Mouse (Mus musculus) intestine, embryonic 15.5 days (tissue): ENCODE measurements around the gene Snrpg. TPM values are rescaled to one million over a fixed set of nuclear protein-coding genes. Genes with fewer than 3 reads are reported as not detected.
"Not testable (repeated sequence)": the region's sequence is repeated elsewhere in the genome, so short reads cannot be mapped to it uniquely, and the experiment has no call there.

Source experiments
- ATAC-seq: fragments of 200-750 bp; cut with Nextera tagmentation; 2 replicates; pipeline ENCODE4 v1.8.0; 2017; ENCODE audit warnings: moderate TSS enrichment, moderate library complexity
- H3K27ac ChIP-seq: fragments of 300-500 bp; sonication (generic); 2 replicates; pipeline ENCODE4 v1.5.1; 2015; ENCODE audit warnings: mild to moderate bottlenecking, inconsistent platforms
- H3K27me3 ChIP-seq: fragments of 300-500 bp; sonication (generic); replicated peaks from 2 replicates; pipeline ENCODE4 v1.6.1; 2015; ENCODE audit warnings: inconsistent platforms
- H3K36me3 ChIP-seq: fragments of 300-500 bp; sonication (generic); 2 replicates; pipeline ENCODE4 v1.6.1; 2015; ENCODE audit warnings: inconsistent platforms
- H3K4me1 ChIP-seq: fragments of 300-500 bp; sonication (generic); replicated peaks from 2 replicates; pipeline ENCODE4 v1.6.1; 2015; ENCODE audit warnings: inconsistent platforms
- H3K4me2 ChIP-seq: fragments of 300-500 bp; sonication (generic); replicated peaks from 2 replicates; pipeline ENCODE4 v1.6.1; 2015; ENCODE audit warnings: mild to moderate bottlenecking, inconsistent platforms
- H3K4me3 ChIP-seq: fragments of 300-500 bp; sonication (generic); replicated peaks from 2 replicates; pipeline ENCODE4 v1.5.1; 2015; ENCODE audit warnings: inconsistent platforms
- H3K9ac ChIP-seq: fragments of 300-500 bp; sonication (generic); 2 replicates; pipeline ENCODE4 v1.6.1; 2015; ENCODE audit warnings: inconsistent platforms
- H3K9me3 ChIP-seq: fragments of 300-500 bp; sonication (generic); 2 replicates; pipeline ENCODE4 v1.6.1; 2016; ENCODE audit warnings: inconsistent platforms
- WGBS: fragments of 180-500 bp; shearing (Covaris S2); methylation state at CpG from one replicate; pipeline ENCODE4 v1.1.7; 2015; 5-methylcytosine and 5-hydroxymethylcytosine counted together
- polyA plus RNA-seq: library from polyadenylated mRNA; unstranded; fragments of >200 nt; fragmentation: Nextera tagmentation; extraction: Ambion mirVana; gene quantifications from 2 replicates; pipeline ENCODE4 v1.2.1, GENCODE M21; 2015

The Snrpg gene
- polyA plus RNA-seq, result 541 and 603 TPM in 2 replicates

- Histone ChIP-seq H3K9ac (peak within 1 kb of the TSS; percentile 88), H3K4me3 (peak within 1 kb of the TSS; percentile 77), H3K36me3 (0 out of 2 replicates have a peak, but pooled peaks cover 6% of the 10 kb centered on the region), H3K27me3 (no peaks in the 10 kb centered on the region), H3K4me1 (peaks cover 18% of the 10 kb centered on the region; the same call in 1 of the 2 replicates), H3K27ac (peak within 1 kb of the TSS; percentile 92), H3K4me2 (peak within 1 kb of the TSS; percentile 78), H3K9me3 (no peaks in the 10 kb centered on the region)
- peak; percentile 49; the same call in 1 of the 2 replicates for ATAC-seq
- WGBS, result 17% methylated on average over 15 of the region's 15 CpGs
These were observed at the start of gene Snrpg for GRCm38 (mm10) chr6:86370764-86371339. TSS of gene Snrpg (plus strand) at chr6:86371304.

GRCm38 (mm10) chr6:86322031-86322563, 49.0 kb upstream of the Snrpg start:
- WGBS, result 80% methylated on average over 5 of the region's 5 CpGs
- Histone ChIP-seq H3K4me1 (no peaks in the 10 kb centered on the region), H3K9me3 (no peaks in the 10 kb centered on the region), H3K9ac (no peak overlapping the region), H3K27me3 (no peaks in the 10 kb centered on the region), H3K4me3 (no peak overlapping the region), H3K36me3 (no peaks in the 10 kb centered on the region), H3K4me2 (no peak overlapping the region), H3K27ac (no peak overlapping the region)
- ATAC-seq, result no peak

- H3K36me3 ChIP-seq, result no peaks in the 10 kb centered on the region
- H3K4me3 ChIP-seq, result no peak overlapping the region
- no peaks in the 10 kb centered on the region for H3K4me1 ChIP-seq
- no peak overlapping the region for H3K9ac ChIP-seq
- ATAC-seq, result no peak
- H3K27me3 ChIP-seq, result no peaks in the 10 kb centered on the region
- H3K27ac ChIP-seq, result no peak overlapping the region
- H3K9me3 ChIP-seq, result no peaks in the 10 kb centered on the region
- no peak overlapping the region for H3K4me2 ChIP-seq
- WGBS, result 92% methylated on average over 9 of the region's 9 CpGs
These were observed 48.1 kb upstream of the Snrpg start for GRCm38 (mm10) chr6:86322991-86323390.

- H3K36me3 ChIP-seq, result no peaks in the 10 kb centered on the region
- no peaks in the 10 kb centered on the region for H3K9me3 ChIP-seq
- H3K4me1 ChIP-seq, result no peaks in the 10 kb centered on the region
- WGBS, result 89% methylated on average over 3 of the region's 3 CpGs
- no peaks in the 10 kb centered on the region for H3K27me3 ChIP-seq
- H3K4me3 ChIP-seq, result no peak overlapping the region
- no peak for ATAC-seq
- no peak overlapping the region for H3K27ac ChIP-seq
- no peak overlapping the region for H3K4me2 ChIP-seq
- no peak overlapping the region for H3K9ac ChIP-seq
These were observed 46.7 kb upstream of the Snrpg start for GRCm38 (mm10) chr6:86324400-86324799.

GRCm38 (mm10) chr6:86325646-86326045, 45.5 kb upstream of the Snrpg start:
- H3K4me2 ChIP-seq, result no peak overlapping the region
- no peak overlapping the region for H3K27ac ChIP-seq
- no peak overlapping the region for H3K4me3 ChIP-seq
- no peaks in the 10 kb centered on the region for H3K4me1 ChIP-seq
- H3K36me3 ChIP-seq, result no peaks in the 10 kb centered on the region
- 82% methylated on average over 5 of the region's 5 CpGs for WGBS
- no peaks in the 10 kb centered on the region for H3K27me3 ChIP-seq
- H3K9ac ChIP-seq, result no peak overlapping the region
- H3K9me3 ChIP-seq, result no peaks in the 10 kb centered on the region
- ATAC-seq, result no peak

GRCm38 (mm10) chr6:86326866-86327265, 44.2 kb upstream of the Snrpg start:
- H3K4me2 ChIP-seq, result no peak overlapping the region
- WGBS, result 90% methylated on average over 18 of the region's 18 CpGs
- no peak for ATAC-seq
- no peaks in the 10 kb centered on the region for H3K36me3 ChIP-seq
- no peak overlapping the region for H3K4me3 ChIP-seq
- H3K9me3 ChIP-seq, result no peaks in the 10 kb centered on the region
- no peaks in the 10 kb centered on the region for H3K27me3 ChIP-seq
- no peak overlapping the region for H3K9ac ChIP-seq
- H3K27ac ChIP-seq, result no peak overlapping the region
- no peaks in the 10 kb centered on the region for H3K4me1 ChIP-seq

GRCm38 (mm10) chr6:86328369-86328768, 42.7 kb upstream of the Snrpg start:
- Histone ChIP-seq H3K4me1 (no peaks in the 10 kb centered on the region), H3K4me2 (no peak overlapping the region), H3K4me3 (no peak overlapping the region), H3K27ac (no peak overlapping the region), H3K9me3 (no peaks in the 10 kb centered on the region), H3K9ac (no peak overlapping the region), H3K27me3 (no peaks in the 10 kb centered on the region), H3K36me3 (no peaks in the 10 kb centered on the region)
- ATAC-seq, result no peak
- WGBS, result 68% methylated on average over 3 of the region's 3 CpGs

GRCm38 (mm10) chr6:86329943-86330342, 41.2 kb upstream of the Snrpg start:
- H3K4me2 ChIP-seq, result no peak overlapping the region
- WGBS, result 90% methylated on average over 6 of the region's 6 CpGs
- H3K4me1 ChIP-seq, result no peaks in the 10 kb centered on the region

GRCm38 (mm10) chr6:86335121-86335849, 35.8 kb upstream of the Snrpg start:
- Histone ChIP-seq H3K27me3 (no peaks in the 10 kb centered on the region), H3K4me3 (no peak overlapping the region), H3K9ac (no peak overlapping the region), H3K27ac (no peak overlapping the region), H3K9me3 (no peaks in the 10 kb centered on the region), H3K4me1 (no peaks in the 10 kb centered on the region), H3K4me2 (no peak overlapping the region), H3K36me3 (no peaks in the 10 kb centered on the region)
- 69% methylated on average over 11 of the region's 11 CpGs for WGBS
- no peak for ATAC-seq

More at GRCm38 (mm10) chr6:86329943-86330342, 41.2 kb upstream of the Snrpg start:
- H3K36me3 ChIP-seq, result no peaks in the 10 kb centered on the region
- H3K27ac ChIP-seq, result no peak overlapping the region
- ATAC-seq, result no peak
- no peak overlapping the region for H3K4me3 ChIP-seq
- no peaks in the 10 kb centered on the region for H3K27me3 ChIP-seq
- H3K9me3 ChIP-seq, result no peaks in the 10 kb centered on the region
- H3K9ac ChIP-seq, result no peak overlapping the region

- H3K4me2 ChIP-seq, result no peak overlapping the region
- ATAC-seq, result no peak
- H3K4me1 ChIP-seq, result no peaks in the 10 kb centered on the region
- H3K27ac ChIP-seq, result no peak overlapping the region
- 87% methylated on average over 5 of the region's 5 CpGs for WGBS
- H3K9me3 ChIP-seq, result no peaks in the 10 kb centered on the region
- H3K4me3 ChIP-seq, result no peak overlapping the region
- no peaks in the 10 kb centered on the region for H3K36me3 ChIP-seq
- H3K9ac ChIP-seq, result no peak overlapping the region
- no peaks in the 10 kb centered on the region for H3K27me3 ChIP-seq
These were observed 35.2 kb upstream of the Snrpg start for GRCm38 (mm10) chr6:86335860-86336259.

- ATAC-seq, result not testable (repeated sequence)
These were observed 34.8 kb upstream of the Snrpg start for GRCm38 (mm10) chr6:86336340-86336739.

GRCm38 (mm10) chr6:86343656-86344055, 27.4 kb upstream of the Snrpg start:
- Histone ChIP-seq H3K27me3 (no peaks in the 10 kb centered on the region), H3K27ac (no peak overlapping the region), H3K4me3 (no peak overlapping the region), H3K4me1 (no peaks in the 10 kb centered on the region), H3K9me3 (no peaks in the 10 kb centered on the region), H3K36me3 (no peaks in the 10 kb centered on the region), H3K4me2 (peak overlapping the region; percentile 12; the same call in 1 of the 2 replicates), H3K9ac (no peak overlapping the region)
- WGBS, result 15% methylated on average over 7 of the region's 7 CpGs
- no peak for ATAC-seq

More at GRCm38 (mm10) chr6:86336340-86336739, 34.8 kb upstream of the Snrpg start:
- H3K9ac ChIP-seq, H3K4me3 ChIP-seq, H3K4me2 ChIP-seq, H3K9me3 ChIP-seq, H3K36me3 ChIP-seq, H3K27ac ChIP-seq, H3K27me3 ChIP-seq, H3K4me1 ChIP-seq: not testable (repeated sequence)
- 89% methylated on average over 4 of the region's 4 CpGs for WGBS
